Mouse (Mus musculus): ENCODE measurements around the gene Slc25a18. TPM values are rescaled to one million over a fixed set of nuclear protein-coding genes. Genes with fewer than 3 reads are reported as not detected.

Slc25a18 gene
- polyA plus RNA-seq (2014; fragmentation: Illumina TruSeq; extraction: RNeasy Lipid Tissue Mini Kit (QIAGEN cat#74804); ENCODE audit: low read depth, low replicate concordance), result not detected

DNA sequence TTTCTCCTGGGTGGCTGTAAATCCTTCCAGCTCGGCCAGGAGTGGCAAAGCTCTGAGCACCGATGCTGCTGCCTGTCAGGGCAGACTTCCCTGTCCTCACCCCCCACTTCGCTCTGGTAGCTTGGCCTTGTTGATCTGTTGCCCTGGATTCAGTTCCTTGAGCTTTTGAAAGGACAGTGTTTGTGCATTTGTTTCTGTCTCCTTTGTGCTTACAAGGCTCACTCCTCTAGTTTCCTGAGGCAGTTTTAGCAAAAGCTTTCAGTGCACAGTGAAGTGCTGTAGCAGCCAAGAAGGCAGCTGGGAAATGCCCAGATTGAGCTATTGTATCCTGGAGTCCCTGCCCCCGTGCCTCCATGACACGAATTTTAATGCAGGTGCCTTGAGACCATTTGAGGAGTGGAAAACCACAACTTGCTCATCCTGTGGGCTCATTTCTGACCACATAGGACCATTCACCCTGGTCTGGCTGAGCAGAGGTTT lies at the start of gene Slc25a18:
Gene Slc25a18, plus strand, starts transcription at position 430 of the 480 bp plus-strand sequence.

DNA sequence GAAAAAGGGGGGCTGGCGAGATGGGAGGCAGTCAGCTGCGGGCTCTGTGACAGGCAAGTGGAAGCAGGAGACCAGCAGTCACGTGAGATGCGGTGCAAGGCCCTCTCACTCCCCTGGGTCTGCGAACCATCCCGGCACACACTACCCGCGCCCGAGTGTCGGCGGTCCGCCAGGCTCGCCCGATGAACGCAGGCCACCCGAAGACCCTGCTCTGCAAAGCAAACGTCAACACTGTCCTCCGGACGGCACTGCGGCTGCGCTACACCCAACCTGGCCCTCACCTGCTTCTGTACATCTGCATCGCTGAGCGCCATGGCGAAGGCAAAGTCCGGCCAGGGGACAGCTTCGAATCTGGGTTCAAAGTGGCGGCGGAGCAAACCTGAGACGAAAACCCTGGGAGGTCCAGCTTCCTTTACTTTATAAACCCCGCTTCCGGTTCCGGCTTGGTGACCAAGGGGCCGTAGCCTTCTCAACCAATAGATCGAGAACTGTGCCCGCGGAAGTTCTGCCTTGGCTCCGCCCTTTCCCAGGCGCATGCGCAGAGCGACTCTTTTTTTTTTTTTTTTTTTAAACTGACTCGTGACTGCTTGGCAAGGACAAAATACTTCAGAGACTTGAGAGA lies 49.0 kb downstream of the Slc25a18 start, which contains the start of gene Atp6v1e1:
Gene Atp6v1e1, minus strand, starts transcription at position 487 of the 622 bp plus-strand sequence.

DNA sequence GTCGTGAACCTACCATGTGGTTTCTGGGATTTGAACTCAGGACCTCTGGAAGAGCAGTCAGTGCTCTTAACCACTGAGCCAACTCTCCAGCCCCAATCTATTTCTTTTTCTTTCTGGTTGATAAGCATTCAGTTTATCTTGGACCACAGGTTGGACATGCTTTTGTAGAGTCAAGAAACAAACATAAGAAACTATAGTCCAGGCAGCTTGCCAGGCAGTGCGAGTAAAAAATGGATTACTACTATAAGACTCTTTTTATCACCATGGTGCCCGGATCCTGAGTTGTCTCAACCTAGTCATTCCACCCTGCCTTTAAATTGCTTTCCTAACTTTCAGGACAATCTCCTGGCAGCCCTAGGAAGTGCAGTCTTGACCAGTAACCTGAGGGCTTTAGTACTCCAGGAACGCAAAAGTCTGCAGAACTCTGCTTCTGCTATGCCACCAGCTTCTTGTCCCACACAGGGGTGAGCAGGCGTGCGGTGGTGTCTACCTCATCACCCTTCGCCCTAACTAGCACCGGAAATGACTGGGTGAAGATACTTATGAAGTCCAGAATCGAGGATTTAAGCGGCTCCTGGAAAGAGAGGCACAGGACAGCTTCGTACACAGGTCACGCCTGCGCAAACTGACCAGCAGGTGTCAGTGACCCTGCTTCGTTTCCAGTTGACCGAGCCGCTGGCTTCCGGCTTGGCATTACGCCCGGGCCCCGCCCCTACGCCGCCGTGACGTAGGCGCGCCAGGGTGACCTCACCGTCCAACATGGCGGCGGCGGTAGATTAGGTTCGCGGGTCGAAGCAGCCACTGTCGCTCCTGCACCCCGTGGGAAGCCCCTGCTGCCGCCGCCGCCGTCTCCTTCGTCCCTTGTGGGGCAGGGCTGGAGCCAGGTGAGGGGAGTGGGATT lies 62.3 kb downstream of the Slc25a18 start, which contains the start of gene Bcl2l13:
Gene Bcl2l13, plus strand, starts transcription at position 739 of the 901 bp plus-strand sequence.

Other genes with a start within 250 kb of the Slc25a18 start
- 6.0 TPM for gene Hdhd5, start 242.3 kb upstream of the Slc25a18 start, polyA plus RNA-seq (2014; fragmentation: Illumina TruSeq; extraction: RNeasy Lipid Tissue Mini Kit (QIAGEN cat#74804); ENCODE audit: low read depth, low replicate concordance)
- 6.7 TPM for gene Cecr2, start 107.2 kb upstream of the Slc25a18 start, polyA plus RNA-seq (2014; fragmentation: Illumina TruSeq; extraction: RNeasy Lipid Tissue Mini Kit (QIAGEN cat#74804); ENCODE audit: low read depth, low replicate concordance)
- 217 TPM for gene Atp6v1e1, start 49.2 kb downstream of the Slc25a18 start, polyA plus RNA-seq (2014; fragmentation: Illumina TruSeq; extraction: RNeasy Lipid Tissue Mini Kit (QIAGEN cat#74804); ENCODE audit: low read depth, low replicate concordance)
- gene Bcl2l13, start 62.6 kb downstream of the Slc25a18 start, polyA plus RNA-seq (2014; fragmentation: Illumina TruSeq; extraction: RNeasy Lipid Tissue Mini Kit (QIAGEN cat#74804); ENCODE audit: low read depth, low replicate concordance), result 9.7 TPM
- 9.0 TPM for gene Bid, start 143.3 kb downstream of the Slc25a18 start, polyA plus RNA-seq (2014; fragmentation: Illumina TruSeq; extraction: RNeasy Lipid Tissue Mini Kit (QIAGEN cat#74804); ENCODE audit: low read depth, low replicate concordance)